Mouse (Mus musculus) left cerebral cortex, adult 18-20 months (tissue): Measurements from ENCODE around the gene Prr3. TPM values are rescaled to one million over a fixed set of nuclear protein-coding genes. Genes with fewer than 3 reads are reported as not detected.
"Not testable (repeated sequence)": the region's sequence is repeated elsewhere in the genome, so short reads cannot be mapped to it uniquely, and the experiment has no call there.

ENCODE experiments used
- DNase-seq, 2 experiments: peaks; one replicate each; pipeline ENCODE4 v3.0.0; 2021 to 2022; ENCODE audit warnings: low spot score in 2 of 2, mixed read lengths in 1 of 2
- microRNA-seq, 2 experiments: library from miRNA; unstranded; fragments of <30 nt; microRNA quantifications; one replicate each; pipeline ENCODE4 v1.2.0; 2021
- total RNA-seq, 2 experiments: library from RNA; stranded (reverse); gene quantifications; 2 replicates each; pipeline ENCODE4 v1.2.3; 2021

Prr3 gene
- total RNA-seq, 2 experiments from 2014 or later: 36.6 to 37.5 TPM

GRCm38 (mm10) chr17:35939941-35940340, 40.1 kb downstream of the Prr3 start:
- no peak for DNase-seq

- no peak for DNase-seq
These were observed 40.9 kb downstream of the Prr3 start for GRCm38 (mm10) chr17:35939108-35939507.

GRCm38 (mm10) chr17:35937700-35938348, 42.2 kb downstream of the Prr3 start:
- no peak for DNase-seq

GRCm38 (mm10) chr17:35935763-35936162, 44.3 kb downstream of the Prr3 start:
- not testable (repeated sequence) for DNase-seq

GRCm38 (mm10) chr17:35932608-35933007, 47.4 kb downstream of the Prr3 start:
- no peak for DNase-seq

- DNase-seq: no peak
These were observed 49.4 kb downstream of the Prr3 start for GRCm38 (mm10) chr17:35930627-35931026.

- DNase-seq: no peak
These were observed 50.5 kb downstream of the Prr3 start for GRCm38 (mm10) chr17:35929534-35929933.

- DNase-seq: no peak
These were observed 52.6 kb downstream of the Prr3 start for GRCm38 (mm10) chr17:35927471-35927870.

GRCm38 (mm10) chr17:35923281-35923680, 56.8 kb downstream of the Prr3 start:
- no peak for DNase-seq

GRCm38 (mm10) chr17:35922566-35922965, 57.5 kb downstream of the Prr3 start:
- no peak for DNase-seq

Small RNA genes within 50 kb of the gene (microRNA-seq; reads per million reads assigned to microRNA genes)
- 345 to 398 reads per million in 2 experiments for gene Mir877

Other genes starting within 250 kb of the Prr3 start
- 10 to 100 TPM; 16.0 to 21.3 TPM for gene Ier3, start 158.6 kb downstream of the Prr3 start, total RNA-seq
- gene Flot1, start 157.0 kb downstream of the Prr3 start, total RNA-seq: 100 to 1,000 TPM; 127 to 158 TPM
- 100 to 1,000 TPM; 442 to 465 TPM for gene Tubb5, start 141.9 kb downstream of the Prr3 start, total RNA-seq
- 10 to 100 TPM; 17.6 to 17.7 TPM for gene Mdc1, start 138.7 kb downstream of the Prr3 start, total RNA-seq
- gene Nrm, start 118.9 kb downstream of the Prr3 start, total RNA-seq: 1 to 10 TPM; 2.0 to 2.6 TPM
- 1 to 10 TPM; 8.9 to 9.1 TPM for gene Ppp1r18, start 114.6 kb downstream of the Prr3 start, total RNA-seq
- 10 to 100 TPM; 30.6 to 32.3 TPM for gene Dhx16, start 100.4 kb downstream of the Prr3 start, total RNA-seq
- 10 to 100 TPM; 56.4 to 57.5 TPM for gene 2310061I04Rik, start 82.8 kb downstream of the Prr3 start, total RNA-seq
- gene Atat1, start 70.2 kb downstream of the Prr3 start, total RNA-seq: 10 to 100 TPM; 53.6 to 56.3 TPM
- 10 to 100 TPM; 39.9 to 41.3 TPM for gene Mrps18b, start 63.8 kb downstream of the Prr3 start, total RNA-seq
- gene Ppp1r10, start 63.8 kb downstream of the Prr3 start, total RNA-seq: 10 to 100 TPM; 62.9 to 63.7 TPM
- 10 to 100 TPM; 69.4 to 71.6 TPM for gene Abcf1, start 10.5 kb downstream of the Prr3 start, total RNA-seq
- gene Gnl1, start 385 bp downstream of the Prr3 start, total RNA-seq: 100 to 1,000 TPM; 195 to 197 TPM
- gene H2-T24, start 40.3 kb upstream of the Prr3 start, total RNA-seq: 1 to 10 TPM; 1.5 to 2.2 TPM
- 10 to 100 TPM; 15.6 to 19.9 TPM for gene H2-T23, start 52.6 kb upstream of the Prr3 start, total RNA-seq
- 10 to 100 TPM; 18.5 to 20.8 TPM for gene H2-T22, start 62.5 kb upstream of the Prr3 start, total RNA-seq
- not detected for gene Gm6034, start 62.7 kb upstream of the Prr3 start, total RNA-seq
- gene Gm11127, start 78.1 kb upstream of the Prr3 start, total RNA-seq: 1 to 10 TPM; 1.4 TPM
- gene Gm19684, start 141.4 kb upstream of the Prr3 start, total RNA-seq: not detected
- gene Gm7030, start 149.2 kb upstream of the Prr3 start, total RNA-seq: not detected
- not detected for gene Gm8909, start 188.3 kb upstream of the Prr3 start, total RNA-seq
- gene H2-T3, start 210.1 kb upstream of the Prr3 start, total RNA-seq: under 1 TPM in 1 of 2 experiments, not detected in 1; 0.37 TPM